Comparison of ENCODE assay signal across 25 mouse cellular contexts in the genomic region with DNA sequence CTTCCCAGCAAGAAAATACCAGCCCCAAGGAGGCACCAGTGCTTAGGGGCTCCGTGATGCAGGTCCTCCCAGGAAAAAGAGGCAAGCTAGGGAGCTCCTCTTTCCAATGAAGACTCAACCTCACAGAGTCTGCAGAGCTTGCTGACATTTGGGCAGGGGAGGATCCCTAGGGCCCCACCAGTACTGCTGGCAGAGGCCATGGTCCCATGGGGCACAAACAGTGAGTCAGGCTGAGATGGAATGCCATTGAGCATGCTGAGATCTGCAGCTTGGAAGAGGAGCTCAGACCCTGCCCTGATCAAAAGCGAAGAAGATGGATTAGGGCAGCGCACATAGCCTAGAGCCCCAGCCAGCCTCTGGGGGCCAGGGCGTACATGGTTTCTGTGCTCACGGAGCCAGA.
"Had no signal": no experiment of that assay in that cellular context is flagged by ENCODE, and none has a peak within 500 bp of the region (broad histone marks: within the 10 kb centered on the region; RNA-seq: fewer than 3 reads in every experiment).

No protein-coding gene starts in this region.

- H3K4me2 ChIP-seq: kidney, embryonic 15.5 days; limb, embryonic 13.5 days; liver, embryonic 12.5 days; liver, embryonic 15.5 days; lung, embryonic 15.5 days; midbrain, embryonic 13.5 days; neural tube, embryonic 12.5 days; neural tube, embryonic 15.5 days; stomach, embryonic 15.5 days had no signal

- DNase-seq: kidney, adult 8-10 months; kidney, postnatal 25 days; layer of hippocampus, adult 9-11 months; liver; lung, adult 18-20 months; lung, postnatal 10 days; lung, postnatal 36 days; right cerebral cortex, adult 18-20 months; right cerebral cortex, postnatal 14 days; right cerebral cortex, postnatal 4 days; thymus, adult 2 months; thymus, postnatal 14 days had no signal

- H3K27ac ChIP-seq: kidney, embryonic 15.5 days; layer of hippocampus, adult 2 months; limb, embryonic 10.5 days; limb, embryonic 13.5 days; liver, embryonic 12.5 days; liver, embryonic 15.5 days; lung, embryonic 15.5 days; midbrain, embryonic 10.5 days; midbrain, embryonic 13.5 days; neural tube, embryonic 12.5 days; neural tube, embryonic 15.5 days; stomach, embryonic 15.5 days had no signal

- H3K9ac ChIP-seq: kidney, embryonic 15.5 days; limb, embryonic 13.5 days; liver, embryonic 12.5 days; liver, embryonic 15.5 days; lung, embryonic 15.5 days; midbrain, embryonic 13.5 days; neural tube, embryonic 12.5 days; neural tube, embryonic 15.5 days; stomach, embryonic 15.5 days had no signal

- H3K9me3 ChIP-seq: kidney, embryonic 15.5 days; limb, embryonic 10.5 days; limb, embryonic 13.5 days; liver, embryonic 12.5 days; liver, embryonic 15.5 days; lung, embryonic 15.5 days; megakaryocyte, embryonic 14.5 days; midbrain, embryonic 10.5 days; midbrain, embryonic 13.5 days; neural tube, embryonic 12.5 days; neural tube, embryonic 15.5 days; stomach, embryonic 15.5 days had no signal

- ATAC-seq: liver, embryonic 12.5 days; midbrain, embryonic 13.5 days had no signal

- H3K4me1 ChIP-seq: liver, embryonic 12.5 days; liver, embryonic 15.5 days; lung, embryonic 15.5 days; midbrain, embryonic 13.5 days; neural tube, embryonic 12.5 days; neural tube, embryonic 15.5 days had no signal

- H3K4me3 ChIP-seq: kidney, embryonic 15.5 days; layer of hippocampus, adult 2 months; limb, embryonic 10.5 days; limb, embryonic 13.5 days; liver, embryonic 12.5 days; liver, embryonic 15.5 days; lung, embryonic 15.5 days; megakaryocyte, embryonic 14.5 days; midbrain, embryonic 10.5 days; midbrain, embryonic 13.5 days; neural tube, embryonic 12.5 days; neural tube, embryonic 15.5 days; stomach, embryonic 15.5 days had no signal

- H3K27me3 ChIP-seq: neural tube, embryonic 12.5 days had no signal

- H3K36me3 ChIP-seq: kidney, embryonic 15.5 days; limb, embryonic 10.5 days; limb, embryonic 13.5 days; liver, embryonic 12.5 days; liver, embryonic 15.5 days; lung, embryonic 15.5 days; midbrain, embryonic 10.5 days; midbrain, embryonic 13.5 days; neural tube, embryonic 12.5 days; neural tube, embryonic 15.5 days; stomach, embryonic 15.5 days had no signal
